Mouse (Mus musculus) neural tube, postnatal 0 days (tissue): ENCODE measurements around the gene Clip3. TPM values are rescaled to one million over a fixed set of nuclear protein-coding genes. Genes with fewer than 3 reads are reported as not detected.

ENCODE experiments used
- polyA plus RNA-seq: library from polyadenylated mRNA; unstranded; fragments of >200 nt; fragmentation: Nextera tagmentation; extraction: Ambion mirVana; gene quantifications from 2 replicates; pipeline ENCODE4 v1.2.1, GENCODE M21; 2015

Gene Clip3
- polyA plus RNA-seq = 106 and 124 TPM in 2 replicates

GRCm38 (mm10) chr7:30291215-30292131 lies at the start of gene Clip3:
Gene Clip3, plus strand, starts transcription at chr7:30291728.

DNA sequence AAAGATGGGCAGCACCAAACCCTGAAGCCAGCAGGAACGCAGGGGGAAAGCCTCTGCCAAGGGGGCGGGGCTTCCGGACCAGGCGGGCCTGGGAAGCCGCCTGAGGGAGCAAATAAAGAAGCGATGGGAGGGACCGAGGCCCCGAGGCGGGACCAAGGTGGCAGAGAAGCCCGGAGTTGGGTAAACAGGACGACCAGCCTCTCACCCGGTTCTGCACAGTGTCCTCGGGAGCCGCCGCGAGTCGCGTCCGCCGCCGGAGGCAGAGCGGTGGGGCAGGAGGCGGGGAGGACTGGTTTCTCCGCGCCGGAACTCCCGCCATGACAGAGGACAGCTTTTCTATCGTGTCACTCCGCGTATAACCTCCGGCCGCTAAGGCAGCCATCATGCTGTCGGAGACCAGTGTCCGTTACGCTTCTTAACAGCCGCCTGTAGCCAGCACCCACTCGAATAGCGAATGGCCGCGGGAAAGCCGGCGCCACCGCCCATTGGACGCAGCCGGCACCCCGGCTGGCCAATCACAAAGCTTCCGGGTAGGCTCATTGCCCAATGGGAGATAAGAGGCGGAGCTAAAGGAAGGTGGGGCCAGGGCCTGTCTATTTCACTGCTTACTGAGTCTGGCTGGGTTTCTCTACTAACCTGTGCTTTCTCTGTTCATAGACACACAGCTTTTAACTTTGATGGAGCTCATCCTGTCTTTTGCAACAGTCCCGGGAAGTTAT lies 11.4 kb upstream of the Clip3 start, which contains the start of the genes Thap8 and Wdr62:
Gene Thap8 (plus strand): TSS at position 144 of the 719 bp plus-strand sequence.
Gene Wdr62 (minus strand): TSS at position 469 of the 719 bp plus-strand sequence.

GRCm38 (mm10) chr7:30308076-30309005 lies 16.8 kb downstream of the Clip3 start, which contains the start of gene Alkbh6:
Gene Alkbh6, plus strand, starts transcription at chr7:30308717.

GRCm38 (mm10) chr7:30314721-30315155 lies 23.2 kb downstream of the Clip3 start, which contains the start of gene Syne4:
Gene Syne4, plus strand, starts transcription at chr7:30314807.

GRCm38 (mm10) chr7:30321539-30322284 lies 30.2 kb downstream of the Clip3 start, which contains the start of gene E130208F15Rik:
Gene E130208F15Rik, plus strand, starts transcription at chr7:30321740.

GRCm38 (mm10) chr7:30323795-30324194 lies 32.3 kb downstream of the Clip3 start, which contains the start of gene Sdhaf1:
Gene Sdhaf1, minus strand, starts transcription at chr7:30323895.

Other genes with a start within 250 kb of the Clip3 start
- gene Zfp14, start 240.3 kb upstream of the Clip3 start, polyA plus RNA-seq = 7.7 and 8.9 TPM in 2 replicates
- gene Zfp82, start 218.8 kb upstream of the Clip3 start, polyA plus RNA-seq = 6.1 and 7.4 TPM in 2 replicates
- 1.3 TPM in 1 of 2 replicates, not detected in the other for gene Gm26920, start 201.3 kb upstream of the Clip3 start, polyA plus RNA-seq
- gene Zfp566, start 201.2 kb upstream of the Clip3 start, polyA plus RNA-seq = 14.9 and 16.5 TPM in 2 replicates
- gene Zfp260, start 197.0 kb upstream of the Clip3 start, polyA plus RNA-seq = 43.7 and 49.3 TPM in 2 replicates
- gene Zfp382, start 169.8 kb upstream of the Clip3 start, polyA plus RNA-seq = 13.8 and 20.1 TPM in 2 replicates
- 7.4 and 8.8 TPM in 2 replicates for gene Zfp146, start 122.0 kb upstream of the Clip3 start, polyA plus RNA-seq
- 5.8 and 7.4 TPM in 2 replicates for gene Cox7a1, start 107.6 kb upstream of the Clip3 start, polyA plus RNA-seq
- gene Capns1, start 92.9 kb upstream of the Clip3 start, polyA plus RNA-seq = 112 and 118 TPM in 2 replicates
- gene Polr2i, start 59.8 kb upstream of the Clip3 start, polyA plus RNA-seq = 188 and 198 TPM in 2 replicates
- gene Tbcb, start 59.5 kb upstream of the Clip3 start, polyA plus RNA-seq = 477 and 510 TPM in 2 replicates
- not detected in 2 replicates for gene Ovol3, start 56.0 kb upstream of the Clip3 start, polyA plus RNA-seq
- gene Thap8, start 11.6 kb upstream of the Clip3 start, polyA plus RNA-seq = 0.57 and 0.79 TPM in 2 replicates
- gene Wdr62, start 11.3 kb upstream of the Clip3 start, polyA plus RNA-seq = 3.5 TPM in 2 replicates
- gene Alkbh6, start 17.0 kb downstream of the Clip3 start, polyA plus RNA-seq = 129 and 146 TPM in 2 replicates
- 12.1 and 14.5 TPM in 2 replicates for gene Syne4, start 23.1 kb downstream of the Clip3 start, polyA plus RNA-seq
- gene E130208F15Rik, start 30.0 kb downstream of the Clip3 start, polyA plus RNA-seq = not detected in 2 replicates
- gene Sdhaf1, start 32.2 kb downstream of the Clip3 start, polyA plus RNA-seq = 20.0 and 20.8 TPM in 2 replicates
- 17.5 and 17.7 TPM in 2 replicates for gene Lrfn3, start 71.0 kb downstream of the Clip3 start, polyA plus RNA-seq
- gene Tyrobp, start 122.0 kb downstream of the Clip3 start, polyA plus RNA-seq = 65.9 and 77.3 TPM in 2 replicates
- gene Hcst, start 128.1 kb downstream of the Clip3 start, polyA plus RNA-seq = 0.81 and 1.1 TPM in 2 replicates
- 2.8 and 3.3 TPM in 2 replicates for gene Nfkbid, start 130.0 kb downstream of the Clip3 start, polyA plus RNA-seq
- 663 and 695 TPM in 2 replicates for gene Aplp1, start 153.8 kb downstream of the Clip3 start, polyA plus RNA-seq
- gene Kirrel2, start 166.0 kb downstream of the Clip3 start, polyA plus RNA-seq = 0.46 and 0.90 TPM in 2 replicates
- gene Nphs1, start 166.6 kb downstream of the Clip3 start, polyA plus RNA-seq = 0.06 and 0.13 TPM in 2 replicates
- 0.43 TPM in 1 of 2 replicates, not detected in the other for gene Prodh2, start 201.9 kb downstream of the Clip3 start, polyA plus RNA-seq
- 45.5 and 62.8 TPM in 2 replicates for gene Arhgap33, start 243.3 kb downstream of the Clip3 start, polyA plus RNA-seq